Mouse (Mus musculus): ENCODE measurements around the gene Adam15. TPM values are rescaled to one million over a fixed set of nuclear protein-coding genes. Genes with fewer than 3 reads are reported as not detected.
A peak's percentile ranks its signal among the peaks of the same experiment; 100 is the strongest.

Adam15 gene
- polyA plus RNA-seq, 1 experiment = 49.6 TPM

- no peak overlapping the region for H3K4me3 ChIP-seq (ENCODE audit: control insufficient read depth, insufficient read depth, low read length)
- H3K4me1 ChIP-seq (replicated peaks; ENCODE audit: control insufficient read depth, insufficient read depth, low read length) = no peaks in the 10 kb centered on the region
- no peak overlapping the region for H3K27ac ChIP-seq (ENCODE audit: control insufficient read depth, insufficient read depth, low read length)
- no peaks in the 10 kb centered on the region for H3K36me3 ChIP-seq (ENCODE audit: control insufficient read depth, insufficient read depth, low read length)
- no peak for DNase-seq
- 58% methylated on average over 10 of the region's 10 CpGs for WGBS
- TF ChIP-seq POLR2A (IDR thresholded peaks at IDR 0.05; ENCODE audit: control insufficient read depth, extremely low read depth, insufficient read depth, low read length, poor library complexity) = no peak
- TF ChIP-seq CTCF (IDR thresholded peaks at IDR 0.05; ENCODE audit: borderline replicate concordance, control insufficient read depth, extremely low read depth, insufficient read depth, low read length, poor library complexity) = no peak
- no peaks in the 10 kb centered on the region; the same call in 1 of the 2 replicates for H3K27me3 ChIP-seq (ENCODE audit: control insufficient read depth, insufficient read depth, low read length)
These were observed 18.8 kb downstream of the Adam15 start for GRCm38 (mm10) chr3:89330948-89331347.

- H3K4me3 ChIP-seq (ENCODE audit: control insufficient read depth, insufficient read depth, low read length) = no peak overlapping the region
- TF ChIP-seq CTCF (IDR thresholded peaks at IDR 0.05; ENCODE audit: borderline replicate concordance, control insufficient read depth, extremely low read depth, insufficient read depth, low read length, poor library complexity) (no peak), POLR2A (IDR thresholded peaks at IDR 0.05; ENCODE audit: control insufficient read depth, extremely low read depth, insufficient read depth, low read length, poor library complexity) (no peak)
- no peaks in the 10 kb centered on the region for H3K36me3 ChIP-seq (ENCODE audit: control insufficient read depth, insufficient read depth, low read length)
- DNase-seq = no peak
- H3K4me1 ChIP-seq (replicated peaks; ENCODE audit: control insufficient read depth, insufficient read depth, low read length) = no peaks in the 10 kb centered on the region
- WGBS = 84% methylated on average over 3 of the region's 3 CpGs
- no peak overlapping the region for H3K27ac ChIP-seq (ENCODE audit: control insufficient read depth, insufficient read depth, low read length)
- no peaks in the 10 kb centered on the region; the same call in 1 of the 2 replicates for H3K27me3 ChIP-seq (ENCODE audit: control insufficient read depth, insufficient read depth, low read length)
These were observed 19.4 kb downstream of the Adam15 start for GRCm38 (mm10) chr3:89330346-89330745.

GRCm38 (mm10) chr3:89328623-89329022 lies 21.2 kb downstream of the Adam15 start:
- WGBS = 66% methylated on average over 4 of the region's 4 CpGs
- TF ChIP-seq CTCF (IDR thresholded peaks at IDR 0.05; ENCODE audit: borderline replicate concordance, control insufficient read depth, extremely low read depth, insufficient read depth, low read length, poor library complexity) = no peak
- no peak for TF ChIP-seq POLR2A (IDR thresholded peaks at IDR 0.05; ENCODE audit: control insufficient read depth, extremely low read depth, insufficient read depth, low read length, poor library complexity)
- Histone ChIP-seq H3K27ac (ENCODE audit: control insufficient read depth, insufficient read depth, low read length) (no peak overlapping the region), H3K27me3 (ENCODE audit: control insufficient read depth, insufficient read depth, low read length) (no peaks in the 10 kb centered on the region; the same call in 1 of the 2 replicates), H3K4me3 (ENCODE audit: control insufficient read depth, insufficient read depth, low read length) (no peak overlapping the region), H3K36me3 (ENCODE audit: control insufficient read depth, insufficient read depth, low read length) (no peaks in the 10 kb centered on the region), H3K4me1 (replicated peaks; ENCODE audit: control insufficient read depth, insufficient read depth, low read length) (no peaks in the 10 kb centered on the region)
- DNase-seq = no peak

GRCm38 (mm10) chr3:89327371-89327870 lies 22.4 kb downstream of the Adam15 start:
- no peak overlapping the region for H3K4me3 ChIP-seq (ENCODE audit: control insufficient read depth, insufficient read depth, low read length)
- peaks cover 9% of the 10 kb centered on the region; the same call in 1 of the 2 replicates for H3K27me3 ChIP-seq (ENCODE audit: control insufficient read depth, insufficient read depth, low read length)
- peaks cover 6% of the 10 kb centered on the region for H3K4me1 ChIP-seq (replicated peaks; ENCODE audit: control insufficient read depth, insufficient read depth, low read length)
- 86% methylated on average over 9 of the region's 9 CpGs for WGBS
- H3K27ac ChIP-seq (ENCODE audit: control insufficient read depth, insufficient read depth, low read length) = no peak overlapping the region
- no peaks in the 10 kb centered on the region for H3K36me3 ChIP-seq (ENCODE audit: control insufficient read depth, insufficient read depth, low read length)
- TF ChIP-seq CTCF (IDR thresholded peaks at IDR 0.05; ENCODE audit: borderline replicate concordance, control insufficient read depth, extremely low read depth, insufficient read depth, low read length, poor library complexity) = no peak
- TF ChIP-seq POLR2A (IDR thresholded peaks at IDR 0.05; ENCODE audit: control insufficient read depth, extremely low read depth, insufficient read depth, low read length, poor library complexity) = no peak
- DNase-seq = no peak

- Histone ChIP-seq H3K4me1 (replicated peaks; ENCODE audit: control insufficient read depth, insufficient read depth, low read length) (peaks cover 20% of the 10 kb centered on the region), H3K4me3 (ENCODE audit: control insufficient read depth, insufficient read depth, low read length) (no peak overlapping the region), H3K27me3 (ENCODE audit: control insufficient read depth, insufficient read depth, low read length) (peaks cover 23% of the 10 kb centered on the region), H3K27ac (ENCODE audit: control insufficient read depth, insufficient read depth, low read length) (no peak overlapping the region), H3K36me3 (ENCODE audit: control insufficient read depth, insufficient read depth, low read length) (no peaks in the 10 kb centered on the region)
- no peak for DNase-seq
- 97% methylated on average over 8 of the region's 8 CpGs for WGBS
- TF ChIP-seq CTCF (IDR thresholded peaks at IDR 0.05; ENCODE audit: borderline replicate concordance, control insufficient read depth, extremely low read depth, insufficient read depth, low read length, poor library complexity) (no peak), POLR2A (IDR thresholded peaks at IDR 0.05; ENCODE audit: control insufficient read depth, extremely low read depth, insufficient read depth, low read length, poor library complexity) (no peak)
These were observed 23.9 kb downstream of the Adam15 start for GRCm38 (mm10) chr3:89325882-89326281.

GRCm38 (mm10) chr3:89322514-89323165 lies 27.2 kb downstream of the Adam15 start, which contains the start of gene Efna3:
TSS of gene Efna3 (minus strand) at chr3:89322965.
- no peak within 1 kb of the TSS for H3K27ac ChIP-seq (ENCODE audit: control insufficient read depth, insufficient read depth, low read length)
- H3K4me3 ChIP-seq (ENCODE audit: control insufficient read depth, insufficient read depth, low read length) = peak within 1 kb of the TSS; percentile 29
- H3K36me3 ChIP-seq (ENCODE audit: control insufficient read depth, insufficient read depth, low read length) = no peaks in the 10 kb centered on the region
- peaks cover 39% of the 10 kb centered on the region for H3K4me1 ChIP-seq (replicated peaks; ENCODE audit: control insufficient read depth, insufficient read depth, low read length)
- peaks cover 48% of the 10 kb centered on the region for H3K27me3 ChIP-seq (ENCODE audit: control insufficient read depth, insufficient read depth, low read length)
- TF ChIP-seq POLR2A (IDR thresholded peaks at IDR 0.05; ENCODE audit: control insufficient read depth, extremely low read depth, insufficient read depth, low read length, poor library complexity) (no peak), CTCF (IDR thresholded peaks at IDR 0.05; ENCODE audit: borderline replicate concordance, control insufficient read depth, extremely low read depth, insufficient read depth, low read length, poor library complexity) (no peak)
- WGBS = 2% methylated on average over 52 of the region's 53 CpGs
- DNase-seq = peak; percentile 64

All from thymus, adult 2 months (tissue).